Mouse (Mus musculus): Measurements from ENCODE around the gene Lypd8.

The Lypd8 gene

GRCm38 (mm10) chr11:58399985-58400645 is 21.3 kb downstream of the Lypd8 start:
- DNase-seq (ENCODE audit: low spot score in 2 of 2): no peak

- no peak for DNase-seq (ENCODE audit: low spot score in 2 of 2)
These were observed 21.8 kb downstream of the Lypd8 start for GRCm38 (mm10) chr11:58400655-58401054.

GRCm38 (mm10) chr11:58408066-58408465 is 29.2 kb downstream of the Lypd8 start:
- no peak for DNase-seq (ENCODE audit: low spot score in 2 of 2)

GRCm38 (mm10) chr11:58418336-58418735 is 39.5 kb downstream of the Lypd8 start:
- DNase-seq (ENCODE audit: low spot score in 2 of 2): no peak

GRCm38 (mm10) chr11:58420815-58421214 is 42.0 kb downstream of the Lypd8 start, which contains the start of gene 1810065E05Rik:
Gene 1810065E05Rik (plus strand): TSS chr11:58421111.
- DNase-seq (ENCODE audit: low spot score in 2 of 2): no peak

GRCm38 (mm10) chr11:58432259-58432658 is 53.4 kb downstream of the Lypd8 start, which contains the start of gene Gm12253:
Gene Gm12253 (plus strand): TSS chr11:58432559.
- no peak for DNase-seq (ENCODE audit: low spot score in 2 of 2)

- DNase-seq (ENCODE audit: low spot score in 2 of 2): no peak
These were observed 59.0 kb downstream of the Lypd8 start for GRCm38 (mm10) chr11:58437866-58438265.

Data from frontal cortex, postnatal 25 days (tissue).